Mouse (Mus musculus): ENCODE data around the gene Rab24. TPM values are rescaled to one million over a fixed set of nuclear protein-coding genes. Genes with fewer than 3 reads are reported as not detected.
A peak's percentile ranks its signal among the peaks of the same experiment; 100 is the strongest.

Rab24 gene
- polyA plus RNA-seq, 1 experiment from 2014 or later = 63.9 TPM

GRCm38 (mm10) chr13:55342469-55342868 is 20.7 kb upstream of the Rab24 start:
- H3K4me2 ChIP-seq = no peak overlapping the region
- no peak overlapping the region for H3K27ac ChIP-seq
- no peak overlapping the region for H3K4me3 ChIP-seq
- no peaks in the 10 kb centered on the region for H3K27me3 ChIP-seq
- ATAC-seq (replicated peaks; ENCODE audit: insufficient number of reproducible peaks, insufficient read depth, low FRiP score, low read depth) = no peak
- H3K9ac ChIP-seq = no peak overlapping the region
- 0 out of 2 replicates have a peak, but pooled peaks cover 3% of the 10 kb centered on the region for H3K4me1 ChIP-seq (replicated peaks)
- 35% methylated on average over 11 of the region's 11 CpGs for WGBS
- peaks cover 39% of the 10 kb centered on the region for H3K36me3 ChIP-seq
- no peaks in the 10 kb centered on the region for H3K9me3 ChIP-seq (replicated peaks)

- Histone ChIP-seq H3K27ac (no peak overlapping the region), H3K9me3 (replicated peaks) (no peaks in the 10 kb centered on the region), H3K36me3 (peaks cover 7% of the 10 kb centered on the region; the same call in 1 of the 2 replicates), H3K27me3 (no peaks in the 10 kb centered on the region), H3K4me1 (replicated peaks) (0 out of 2 replicates have a peak, but pooled peaks cover 3% of the 10 kb centered on the region), H3K9ac (no peak overlapping the region), H3K4me3 (no peak overlapping the region), H3K4me2 (no peak overlapping the region)
- 43% methylated on average over 2 of the region's 2 CpGs for WGBS
- no peak for ATAC-seq (replicated peaks; ENCODE audit: insufficient number of reproducible peaks, insufficient read depth, low FRiP score, low read depth)
Measured at GRCm38 (mm10) chr13:55339259-55339658, 17.5 kb upstream of the Rab24 start.

DNA sequence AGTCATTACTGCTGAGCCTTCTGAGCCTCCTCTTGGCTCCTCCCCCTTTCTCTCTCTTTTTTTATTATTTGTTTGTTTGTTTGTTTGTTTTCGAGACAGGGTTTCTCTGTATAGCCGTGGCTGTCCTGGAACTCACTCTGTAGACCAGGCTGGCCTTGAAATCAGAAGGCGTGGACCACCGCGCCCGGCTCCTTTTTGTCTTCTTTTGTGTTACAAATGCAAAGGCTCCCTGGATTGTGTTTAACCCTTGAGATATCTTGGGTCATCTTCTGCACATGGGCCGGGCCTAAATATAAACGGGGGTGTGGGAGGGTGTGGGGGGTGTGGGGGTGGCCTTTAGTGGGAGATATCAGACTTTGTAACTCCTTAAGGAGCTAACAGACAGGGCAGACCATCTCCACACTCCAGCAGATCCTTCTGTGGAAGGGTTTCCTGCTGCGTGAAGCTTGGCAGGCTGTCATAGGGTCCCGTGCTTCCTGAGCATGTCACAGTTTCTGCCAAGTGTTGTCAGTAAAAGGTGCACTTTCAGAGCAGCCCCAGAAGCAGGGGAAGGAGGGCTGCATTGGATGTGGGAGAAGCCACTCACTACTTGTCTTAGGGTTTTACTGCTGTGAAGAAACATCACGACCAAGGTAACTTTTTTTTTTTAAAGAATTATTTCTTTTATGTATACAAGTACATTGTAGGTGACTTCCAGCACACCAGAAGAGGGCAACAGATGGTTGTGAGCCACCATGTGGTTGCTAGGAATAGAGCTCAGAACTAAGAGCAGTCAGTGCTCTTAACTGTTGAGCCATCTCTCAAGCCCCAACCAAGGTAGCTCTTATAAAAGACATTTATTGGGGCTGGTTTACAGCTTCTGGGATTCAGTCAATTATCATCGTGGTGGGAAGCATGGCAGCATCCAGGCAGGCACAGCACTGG is 16.6 kb upstream of the Rab24 start:
- ATAC-seq (replicated peaks; ENCODE audit: insufficient number of reproducible peaks, insufficient read depth, low FRiP score, low read depth) = no peak
- WGBS = 57% methylated on average over 12 of the region's 12 CpGs

GRCm38 (mm10) chr13:55337341-55337975 is 15.7 kb upstream of the Rab24 start:
- Histone ChIP-seq H3K27ac (no peak overlapping the region), H3K9me3 (replicated peaks) (no peaks in the 10 kb centered on the region), H3K27me3 (no peaks in the 10 kb centered on the region), H3K4me3 (no peak overlapping the region), H3K4me1 (replicated peaks) (0 out of 2 replicates have a peak, but pooled peaks cover 3% of the 10 kb centered on the region), H3K4me2 (no peak overlapping the region), H3K36me3 (no peaks in the 10 kb centered on the region), H3K9ac (no peak overlapping the region)
- 68% methylated on average over 10 of the region's 10 CpGs for WGBS
- ATAC-seq (replicated peaks; ENCODE audit: insufficient number of reproducible peaks, insufficient read depth, low FRiP score, low read depth) = no peak

More for the DNA sequence above, 16.6 kb upstream of the Rab24 start:
- H3K9ac ChIP-seq = no peak overlapping the region
- H3K36me3 ChIP-seq = 0 out of 2 replicates have a peak, but pooled peaks cover under 1% of the 10 kb centered on the region
- no peak overlapping the region for H3K4me2 ChIP-seq
- no peak overlapping the region for H3K27ac ChIP-seq
- no peak overlapping the region for H3K4me3 ChIP-seq
- H3K4me1 ChIP-seq (replicated peaks) = 0 out of 2 replicates have a peak, but pooled peaks cover 3% of the 10 kb centered on the region
- no peaks in the 10 kb centered on the region for H3K9me3 ChIP-seq (replicated peaks)
- no peaks in the 10 kb centered on the region for H3K27me3 ChIP-seq

GRCm38 (mm10) chr13:55335701-55336100 is 14.0 kb upstream of the Rab24 start:
- H3K27me3 ChIP-seq = no peaks in the 10 kb centered on the region
- 70% methylated on average over 4 of the region's 4 CpGs for WGBS
- H3K9ac ChIP-seq = no peak overlapping the region
- H3K36me3 ChIP-seq = no peaks in the 10 kb centered on the region
- ATAC-seq (replicated peaks; ENCODE audit: insufficient number of reproducible peaks, insufficient read depth, low FRiP score, low read depth) = no peak
- H3K27ac ChIP-seq = no peak overlapping the region
- H3K4me3 ChIP-seq = no peak overlapping the region
- H3K4me2 ChIP-seq = no peak overlapping the region
- H3K9me3 ChIP-seq (replicated peaks) = no peaks in the 10 kb centered on the region
- H3K4me1 ChIP-seq (replicated peaks) = peaks cover 3% of the 10 kb centered on the region

GRCm38 (mm10) chr13:55332331-55332730 is 10.6 kb upstream of the Rab24 start:
- no peak overlapping the region for H3K9ac ChIP-seq
- 65% methylated on average over 3 of the region's 3 CpGs for WGBS
- H3K9me3 ChIP-seq (replicated peaks) = no peaks in the 10 kb centered on the region
- H3K27ac ChIP-seq = no peak overlapping the region
- no peak overlapping the region for H3K4me2 ChIP-seq
- H3K27me3 ChIP-seq = no peaks in the 10 kb centered on the region
- H3K4me3 ChIP-seq = no peak overlapping the region
- H3K4me1 ChIP-seq (replicated peaks) = peaks cover 30% of the 10 kb centered on the region
- H3K36me3 ChIP-seq = no peaks in the 10 kb centered on the region
- ATAC-seq (replicated peaks; ENCODE audit: insufficient number of reproducible peaks, insufficient read depth, low FRiP score, low read depth) = no peak

DNA sequence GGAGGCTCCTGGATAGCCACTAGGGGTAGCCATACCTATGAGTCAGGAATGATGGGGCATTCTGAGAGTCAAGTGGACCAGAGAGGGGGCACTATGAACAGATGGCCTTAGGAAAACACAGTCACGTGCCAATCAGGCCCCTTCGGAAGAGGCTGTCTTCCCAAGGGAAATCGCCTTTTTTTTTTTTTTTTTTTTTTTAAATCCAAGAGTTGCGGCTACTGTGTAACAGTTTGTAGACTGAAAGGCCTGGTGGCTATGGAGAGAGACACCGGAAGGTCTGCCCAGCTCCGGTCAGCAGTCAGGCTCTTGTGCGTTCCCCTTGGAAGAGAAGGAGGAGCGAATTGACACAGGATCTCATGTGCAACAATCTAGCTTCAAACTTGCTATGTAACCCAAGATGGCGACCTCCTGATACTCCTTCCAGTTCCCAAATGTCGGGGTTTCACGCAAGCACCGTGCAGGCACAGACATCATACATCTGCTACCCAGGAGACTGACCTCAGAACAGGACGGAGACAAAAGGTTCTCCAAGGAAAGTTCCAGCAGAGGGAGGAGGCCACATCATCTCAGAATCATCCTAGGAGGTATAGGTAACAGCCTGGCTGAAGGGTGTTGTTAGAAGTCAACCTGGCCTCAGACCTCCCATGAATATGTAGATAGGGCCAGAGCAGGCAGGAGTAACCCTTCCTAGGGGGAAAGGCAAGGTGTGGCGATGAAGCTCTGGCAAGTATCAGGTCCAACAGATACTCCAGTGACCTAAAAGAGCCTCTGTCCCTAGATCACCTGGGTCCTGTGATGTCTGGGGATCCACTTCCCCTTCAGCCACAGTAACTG is 9.0 kb upstream of the Rab24 start:
- Histone ChIP-seq H3K4me3 (peak overlapping the region; percentile 81), H3K27ac (peak overlapping the region; percentile 92), H3K9me3 (replicated peaks) (no peaks in the 10 kb centered on the region), H3K36me3 (peaks cover 5% of the 10 kb centered on the region), H3K4me1 (replicated peaks) (peaks cover 35% of the 10 kb centered on the region), H3K9ac (peak overlapping the region; percentile 70), H3K4me2 (peak overlapping the region; percentile 97), H3K27me3 (no peaks in the 10 kb centered on the region)
- WGBS = 44% methylated on average over 14 of the region's 14 CpGs
- no peak for ATAC-seq (replicated peaks; ENCODE audit: insufficient number of reproducible peaks, insufficient read depth, low FRiP score, low read depth)

DNA sequence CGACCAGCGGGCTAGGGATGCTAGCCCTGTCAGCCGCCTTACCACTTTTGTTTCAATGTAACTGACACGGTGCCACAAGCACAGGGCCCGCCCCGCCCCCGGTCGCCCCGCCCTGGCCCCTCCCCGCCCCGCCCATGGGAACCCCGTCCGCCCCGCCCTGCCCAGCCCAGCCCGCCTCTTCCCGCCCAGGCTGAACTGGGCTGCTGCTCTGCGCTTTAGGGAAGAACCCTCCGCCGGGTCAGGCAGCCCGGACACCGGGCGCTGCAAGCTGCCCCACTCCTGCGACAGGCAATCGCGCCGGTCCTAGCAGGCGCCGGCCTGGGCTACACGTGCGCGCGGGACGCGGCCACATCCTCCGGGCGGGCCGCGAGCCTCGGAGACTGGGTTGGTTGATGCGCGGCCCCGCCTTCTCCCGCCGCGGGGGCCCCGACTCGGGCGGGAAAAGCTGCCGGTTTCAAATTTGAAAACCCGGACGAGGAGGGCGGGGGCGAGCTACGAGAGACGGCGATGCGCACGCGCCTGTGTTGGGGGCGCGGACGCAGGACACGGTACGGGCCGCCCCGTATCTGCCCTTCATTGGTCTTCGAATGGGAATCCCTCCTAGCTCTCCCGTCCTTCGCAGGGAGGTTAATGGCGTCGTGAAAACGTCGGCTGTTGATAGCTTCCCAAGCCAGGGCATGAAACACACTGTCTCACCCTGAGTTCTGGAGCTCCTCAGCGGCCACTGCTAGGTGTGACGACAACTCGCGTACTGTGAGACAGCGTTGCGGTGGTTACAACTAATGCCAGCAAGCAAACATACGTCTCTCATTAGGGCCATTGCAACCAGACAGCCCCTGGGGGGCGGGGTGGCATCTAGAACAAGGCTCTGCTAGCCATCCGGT is 8.2 kb upstream of the Rab24 start, which contains the start of gene Mxd3:
Mxd3 (minus strand) TSS at position 141 of the 884 bp plus-strand sequence.
- Histone ChIP-seq H3K4me2 (peak within 1 kb of the TSS; percentile 97), H3K36me3 (peaks cover 13% of the 10 kb centered on the region), H3K9me3 (replicated peaks) (no peaks in the 10 kb centered on the region), H3K27me3 (no peaks in the 10 kb centered on the region), H3K27ac (peak within 1 kb of the TSS; percentile 92), H3K9ac (peak within 1 kb of the TSS; percentile 70), H3K4me1 (replicated peaks) (peaks cover 35% of the 10 kb centered on the region), H3K4me3 (peak within 1 kb of the TSS; percentile 81)
- ATAC-seq (replicated peaks; ENCODE audit: insufficient number of reproducible peaks, insufficient read depth, low FRiP score, low read depth) = peak; percentile 88
- under 1% methylated on average over 82 of the region's 82 CpGs for WGBS

DNA sequence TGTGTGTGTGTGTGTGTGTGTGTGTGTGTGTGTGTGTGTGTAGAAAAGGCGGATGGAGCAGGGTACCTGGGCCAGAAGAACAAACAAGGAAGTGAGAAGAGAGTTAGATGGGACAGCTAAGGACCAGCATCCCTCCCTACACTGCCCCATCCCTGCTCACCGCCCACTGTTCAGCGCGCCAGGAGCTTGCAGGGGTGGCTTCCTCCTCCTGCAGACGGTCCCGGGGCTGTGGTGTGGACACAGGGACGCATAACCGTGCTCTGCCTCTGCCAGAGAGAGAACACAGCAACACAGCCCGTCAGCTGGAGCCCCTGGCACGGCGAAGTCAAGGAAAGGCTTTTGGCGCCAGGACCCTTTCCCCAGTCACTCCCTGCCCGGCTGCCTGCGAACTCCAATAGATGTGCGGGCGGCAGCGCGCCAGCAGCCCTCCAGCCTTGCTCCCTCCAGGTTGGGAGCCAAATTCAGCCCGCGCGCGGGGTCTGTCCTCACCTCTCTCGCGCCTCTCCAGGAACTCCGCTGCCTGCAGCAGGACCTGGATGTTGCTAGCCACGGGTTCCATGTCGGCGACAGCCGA is 7.5 kb upstream of the Rab24 start:
- H3K36me3 ChIP-seq = peaks cover 19% of the 10 kb centered on the region
- H3K27ac ChIP-seq = peak overlapping the region; percentile 92
- H3K4me3 ChIP-seq = peak overlapping the region; percentile 81
- H3K27me3 ChIP-seq = no peaks in the 10 kb centered on the region
- peak overlapping the region; percentile 70 for H3K9ac ChIP-seq
- peak overlapping the region; percentile 97 for H3K4me2 ChIP-seq
- H3K4me1 ChIP-seq (replicated peaks) = peaks cover 35% of the 10 kb centered on the region
- 2% methylated on average over 29 of the region's 29 CpGs for WGBS
- ATAC-seq (replicated peaks; ENCODE audit: insufficient number of reproducible peaks, insufficient read depth, low FRiP score, low read depth) = peak; percentile 16
- no peaks in the 10 kb centered on the region for H3K9me3 ChIP-seq (replicated peaks)

DNA sequence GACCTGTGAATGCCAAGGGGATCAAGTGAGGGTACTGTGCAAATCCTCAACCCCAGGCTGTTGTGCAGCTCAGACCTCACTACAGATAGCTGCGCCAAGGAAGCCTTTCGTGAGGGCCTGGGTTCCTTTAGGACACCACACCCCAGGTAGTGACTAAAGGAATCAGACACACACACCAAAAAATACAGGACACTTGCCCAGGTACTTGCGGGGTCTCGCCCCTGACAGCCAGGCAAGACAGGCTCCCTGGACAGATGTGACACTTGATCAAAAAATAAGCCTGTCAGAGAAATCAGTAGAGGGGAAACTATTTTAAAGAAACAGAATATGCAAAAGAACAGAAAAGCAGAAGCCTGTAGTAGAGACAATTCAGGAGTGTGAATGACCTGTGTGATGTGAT is 6.9 kb upstream of the Rab24 start:
- H3K9me3 ChIP-seq (replicated peaks) = no peaks in the 10 kb centered on the region
- H3K9ac ChIP-seq = peak overlapping the region; percentile 70
- H3K36me3 ChIP-seq = peaks cover 24% of the 10 kb centered on the region
- H3K4me2 ChIP-seq = peak overlapping the region; percentile 97
- WGBS = 83% methylated on average over 4 of the region's 4 CpGs
- no peak for ATAC-seq (replicated peaks; ENCODE audit: insufficient number of reproducible peaks, insufficient read depth, low FRiP score, low read depth)
- H3K4me1 ChIP-seq (replicated peaks) = peaks cover 40% of the 10 kb centered on the region
- H3K4me3 ChIP-seq = peak overlapping the region; percentile 81
- H3K27me3 ChIP-seq = no peaks in the 10 kb centered on the region
- H3K27ac ChIP-seq = no peak overlapping the region

Data from heart, embryonic 15.5 days (tissue).